Mouse (Mus musculus): ENCODE measurements at regions not wholly inside any gene's neighbourhood (a gene's known extent, or its start where the extent isn't known, plus 50 kb on each side); places are given as distances from the start of the nearest gene placed in this dataset.

GRCm38 (mm10) chr2:108913967-108914366 is 366.6 kb upstream of the Kif18a start:
- DNase-seq, result no peak

DNA sequence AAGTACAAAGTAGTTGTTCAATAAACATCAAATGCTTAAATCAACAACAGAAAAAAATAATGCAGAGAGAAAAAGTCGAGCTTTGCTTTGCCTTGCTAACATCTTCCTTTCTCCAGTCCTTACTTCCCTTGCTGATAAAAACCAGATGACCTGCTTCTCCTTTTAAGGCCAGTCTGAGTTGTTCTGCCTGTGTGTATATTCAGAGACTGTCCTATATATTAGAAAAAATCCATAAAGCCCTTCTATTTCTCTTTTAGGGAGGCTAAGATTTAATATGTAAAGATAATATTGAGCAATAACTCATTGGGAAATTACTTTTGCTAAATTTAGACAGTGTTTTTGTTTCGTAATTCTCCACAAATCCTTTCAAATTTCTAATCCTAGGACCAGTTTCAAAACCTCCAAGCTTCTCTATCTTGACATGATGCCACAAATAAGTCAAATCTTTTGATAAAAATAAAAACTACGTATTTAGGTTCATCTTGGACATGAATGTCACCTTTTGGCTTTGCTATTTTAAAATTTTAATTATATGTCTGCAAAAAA is 361.0 kb upstream of the Kif18a start:
- no peak for DNase-seq

GRCm38 (mm10) chr2:108920111-108920510 is 360.4 kb upstream of the Kif18a start:
- no peak for DNase-seq

GRCm38 (mm10) chr2:108935981-108936762 is 344.4 kb upstream of the Kif18a start:
- DNase-seq, result no peak

DNA sequence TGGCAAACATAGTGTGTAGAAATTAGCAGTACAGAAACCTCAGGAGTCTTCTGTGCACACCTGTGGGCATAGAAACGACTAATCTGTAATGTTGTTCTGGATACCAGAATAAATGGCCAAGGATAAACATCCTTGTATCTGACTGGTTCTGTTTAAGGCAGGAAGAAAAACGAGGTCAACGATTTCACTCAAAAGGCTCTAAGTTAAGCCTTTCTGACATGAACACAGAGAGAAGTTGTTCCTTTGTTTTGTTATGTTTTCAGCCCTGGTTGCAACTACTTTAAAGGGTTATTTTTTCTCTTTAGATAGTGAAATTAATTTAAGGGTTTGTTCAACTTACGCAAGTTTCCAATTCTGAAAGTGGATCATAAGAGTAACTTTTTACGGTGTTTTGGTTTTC is 299.6 kb upstream of the Kif18a start:
- no peak for DNase-seq

DNA sequence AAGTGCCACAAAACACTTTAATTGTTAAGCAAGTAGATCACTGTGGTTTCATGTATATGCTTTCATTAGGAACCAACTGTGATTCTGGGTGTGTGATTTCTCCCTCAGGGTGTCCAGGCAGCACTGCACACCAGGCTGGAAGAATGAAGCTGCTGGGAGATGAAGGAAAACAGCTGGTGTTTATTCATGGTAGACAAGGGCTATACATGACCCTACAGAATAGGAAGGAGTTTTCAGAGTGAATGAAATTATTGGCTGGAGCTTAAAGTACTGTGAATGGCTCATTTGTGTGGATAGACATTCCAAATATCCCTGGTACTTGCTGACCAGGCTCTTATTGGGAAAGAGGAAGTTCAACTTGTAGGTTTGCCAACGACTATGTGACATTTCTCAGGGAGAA is 264.3 kb upstream of the Kif18a start:
- DNase-seq, result no peak

- DNase-seq, result no peak
Observed at GRCm38 (mm10) chr2:109017018-109017707, 263.4 kb upstream of the Kif18a start.

DNA sequence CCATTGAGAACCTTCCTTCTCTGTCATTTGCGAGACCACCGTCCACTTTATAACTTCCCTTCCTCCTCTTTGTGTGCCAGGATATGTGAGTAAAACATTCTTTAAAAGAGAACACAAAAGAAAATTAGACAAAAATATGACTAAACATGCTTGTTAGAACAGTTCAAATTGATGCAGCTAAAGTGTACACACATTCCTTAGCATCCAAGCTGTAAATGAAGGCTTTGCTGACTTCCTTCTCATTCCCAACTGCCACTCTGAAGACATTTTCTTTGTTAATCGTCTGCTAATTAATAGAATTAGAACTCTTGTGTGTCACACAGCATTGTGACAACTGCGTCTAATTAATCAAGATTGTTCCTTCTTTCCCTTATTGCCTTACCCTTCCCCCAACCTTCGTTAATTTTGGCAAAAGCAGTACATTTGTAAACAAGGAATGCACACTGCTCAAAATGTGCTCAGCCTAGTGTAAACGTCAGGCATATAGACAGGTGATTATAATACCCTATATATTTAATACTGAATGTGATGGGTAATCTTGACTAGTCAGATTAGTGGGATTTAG is 242.3 kb upstream of the Kif18a start:
- no peak for DNase-seq

Data from heart, postnatal 4 days (tissue).